ENCODE assay signal across 8 mouse cellular contexts in the genomic region with DNA sequence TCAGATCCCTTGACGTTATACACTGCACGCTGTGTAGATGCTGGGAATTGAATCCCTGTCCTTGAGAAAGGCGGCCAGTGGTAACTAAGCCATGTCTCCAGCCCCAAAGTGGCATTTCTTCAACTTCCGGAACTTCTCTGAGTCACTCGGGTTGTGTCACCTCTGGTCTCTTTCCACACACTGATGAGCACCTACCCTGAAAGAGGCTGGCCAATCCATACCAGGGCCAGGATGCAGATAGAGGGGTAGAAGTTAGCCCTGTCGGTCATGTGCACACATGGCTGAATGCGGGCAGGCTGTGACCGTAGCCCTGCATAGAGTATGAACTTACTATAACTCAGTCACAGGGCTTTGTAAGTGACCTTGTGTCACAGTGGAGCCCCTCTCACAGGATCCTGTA. TPM values are rescaled to one million over a fixed set of nuclear protein-coding genes. Genes with fewer than 3 reads are reported as not detected.
A peak's percentile ranks its signal among the peaks of the same experiment; 100 is the strongest.
DNase-seq lines count a peak whose midpoint lies in the region; ATAC-seq and TF ChIP-seq lines count a peak whose summit lies in the region.
"Had no signal": no experiment of that assay in that cellular context is flagged by ENCODE, and none has a peak within 500 bp of the region (broad histone marks: within the 10 kb centered on the region; RNA-seq: fewer than 3 reads in every experiment).

No protein-coding gene starts in this region.

- no peak for TF ChIP-seq CTCF in lung, embryonic 14.5 days (IDR thresholded peaks at IDR 0.05; ENCODE audit: low read depth)
- no peak for TF ChIP-seq CTCF in bone marrow macrophage, adult 2 months (IDR thresholded peaks at IDR 0.05; ENCODE audit: low read depth, low read length)
- no peak for TF ChIP-seq CTCF in stomach, postnatal 0 days (IDR thresholded peaks at IDR 0.05; ENCODE audit: low read depth)

- no peaks in the 10 kb centered on the region for H3K36me3 ChIP-seq in lung, embryonic 14.5 days (ENCODE audit: insufficient read depth)
- H3K36me3 ChIP-seq in liver, embryonic 16.5 days (ENCODE audit: control insufficient read depth, insufficient read depth), result no peaks in the 10 kb centered on the region
- H3K36me3 ChIP-seq in stomach, postnatal 0 days (ENCODE audit: control insufficient read depth, insufficient read depth, low read length), result no peaks in the 10 kb centered on the region
- H3K36me3 ChIP-seq: hindbrain, embryonic 13.5 days had no signal

- peak overlapping the region; percentile 94 for H3K27ac ChIP-seq in lung, embryonic 14.5 days (ENCODE audit: low read depth)
- peak overlapping the region; percentile 64 for H3K27ac ChIP-seq in bone marrow macrophage, adult 2 months (ENCODE audit: insufficient read depth, low read depth, low read length)
- peak overlapping the region; percentile 89 for H3K27ac ChIP-seq in liver, embryonic 16.5 days (ENCODE audit: low read length)
- H3K27ac ChIP-seq in stomach, postnatal 0 days (replicated peaks), result peak overlapping the region; percentile 65
- H3K27ac ChIP-seq: hindbrain, embryonic 13.5 days had no signal

- WGBS in lung, embryonic 14.5 days, result 77% methylated on average over 8 of the region's 8 CpGs
- WGBS in liver, embryonic 16.5 days (ENCODE audit: insufficient replicate concordance), result 51% methylated on average over 8 of the region's 8 CpGs
- 80% methylated on average over 8 of the region's 8 CpGs for WGBS in stomach, postnatal 0 days

- H3K4me1 ChIP-seq in lung, embryonic 14.5 days (ENCODE audit: insufficient read depth), result peaks cover 29% of the 10 kb centered on the region
- peaks cover 36% of the 10 kb centered on the region for H3K4me1 ChIP-seq in bone marrow macrophage, adult 2 months (ENCODE audit: control insufficient read depth, insufficient read depth, low read length)
- peaks cover 48% of the 10 kb centered on the region for H3K4me1 ChIP-seq in liver, embryonic 16.5 days (ENCODE audit: control insufficient read depth, low read depth, low read length)
- peaks cover 21% of the 10 kb centered on the region for H3K4me1 ChIP-seq in stomach, postnatal 0 days (replicated peaks; ENCODE audit: control insufficient read depth, insufficient read depth)

- H3K4me3 ChIP-seq in lung, embryonic 14.5 days (ENCODE audit: low read depth, low read length), result no peak overlapping the region
- H3K4me3 ChIP-seq in bone marrow macrophage, adult 2 months (ENCODE audit: insufficient read depth, low read length), result peak overlapping the region; percentile 51
- H3K4me3 ChIP-seq in liver, embryonic 16.5 days (ENCODE audit: low read depth, low read length), result peak overlapping the region; percentile 11; the same call in 1 of the 2 replicates
- H3K4me3 ChIP-seq in stomach, postnatal 0 days (ENCODE audit: low read depth, low read length), result peak overlapping the region; percentile 60; the same call in 1 of the 2 replicates
- H3K4me3 ChIP-seq: hindbrain, embryonic 13.5 days had no signal

- no peak for ATAC-seq in lung, embryonic 14.5 days (ENCODE audit: insufficient read depth)
- ATAC-seq in liver, embryonic 16.5 days (ENCODE audit: low read depth), result no peak
- no peak for ATAC-seq in stomach, postnatal 0 days (ENCODE audit: low FRiP score, low TSS enrichment)

- no peak overlapping the region for H3K9ac ChIP-seq in lung, embryonic 14.5 days
- H3K9ac ChIP-seq in liver, embryonic 16.5 days (ENCODE audit: low read depth, low read length), result no peak overlapping the region
- H3K9ac ChIP-seq in stomach, postnatal 0 days (ENCODE audit: low read length), result no peak overlapping the region
- H3K9ac ChIP-seq: hindbrain, embryonic 13.5 days had no signal

- H3K4me2 ChIP-seq in lung, embryonic 14.5 days, result peak overlapping the region; percentile 93
- H3K4me2 ChIP-seq in liver, embryonic 16.5 days (ENCODE audit: low read depth, low read length), result peak overlapping the region; percentile 59
- peak overlapping the region; percentile 83 for H3K4me2 ChIP-seq in stomach, postnatal 0 days (replicated peaks; ENCODE audit: low read depth)
- H3K4me2 ChIP-seq: hindbrain, embryonic 13.5 days had no signal

- H3K27me3 ChIP-seq in lung, embryonic 14.5 days (ENCODE audit: insufficient read depth, low read length), result no peaks in the 10 kb centered on the region
- H3K27me3 ChIP-seq in liver, embryonic 16.5 days (ENCODE audit: control insufficient read depth, insufficient read depth, low read depth, low read length), result peaks cover 8% of the 10 kb centered on the region; the same call in 1 of the 2 replicates
- H3K27me3 ChIP-seq in stomach, postnatal 0 days (ENCODE audit: control insufficient read depth, insufficient read depth, low read length), result no peaks in the 10 kb centered on the region

- no peaks in the 10 kb centered on the region for H3K9me3 ChIP-seq in lung, embryonic 14.5 days (ENCODE audit: low read depth, low read length)
- H3K9me3 ChIP-seq in liver, embryonic 16.5 days (replicated peaks; ENCODE audit: control insufficient read depth, low read length), result no peaks in the 10 kb centered on the region
- no peaks in the 10 kb centered on the region for H3K9me3 ChIP-seq in stomach, postnatal 0 days (ENCODE audit: control insufficient read depth, low read length)
- H3K9me3 ChIP-seq: hindbrain, embryonic 13.5 days had no signal

- TF ChIP-seq POLR2A in bone marrow macrophage, adult 2 months (IDR thresholded peaks at IDR 0.05; ENCODE audit: borderline replicate concordance, low read depth, low read length), result no peak

- TF ChIP-seq EP300 in stomach, postnatal 0 days (optimal IDR thresholded peaks at IDR 0.05), result no peak

- DNase-seq in lung, embryonic 14.5 days, result no peak
- no peak for DNase-seq in lung, postnatal 14 days
- DNase-seq in stomach, postnatal 0 days (ENCODE audit: low spot score), result no peak
- DNase-seq in cerebellum, postnatal 25 days, result no peak
- DNase-seq in cerebellum, postnatal 10 days, result no peak

RNA-seq across cellular contexts. Expression of gene Lrrfip1, which starts 57.9 kb away (rescaled TPM):
- 47.1 and 49.4 TPM in 2 replicates for polyA plus RNA-seq in lung, embryonic 14.5 days (2014; fragmentation: Nextera tagmentation; extraction: Ambion mirVana)
- 98.5 and 98.7 TPM in 2 replicates for polyA plus RNA-seq in bone marrow macrophage, adult 2 months (2012; ENCODE audit: insufficient read depth, insufficient read length, missing spikeins)
- 16.1 and 20.5 TPM in 2 replicates for polyA plus RNA-seq in liver, embryonic 16.5 days (2015; fragmentation: Nextera tagmentation; extraction: Ambion mirVana)
- 69.4 and 79.0 TPM in 2 replicates for polyA plus RNA-seq in stomach, postnatal 0 days (2015; fragmentation: Nextera tagmentation; extraction: Ambion mirVana)
